Mouse (Mus musculus) limb, embryonic 14.5 days (tissue): ENCODE measurements around the gene Eomes. TPM values are rescaled to one million over a fixed set of nuclear protein-coding genes. Genes with fewer than 3 reads are reported as not detected.

Experiments used
- ATAC-seq: fragments of 200-750 bp; cut with Nextera tagmentation; 2 replicates; pipeline ENCODE4 v1.8.0; 2017; ENCODE audit warnings: low read depth, moderate number of reproducible peaks, moderate TSS enrichment; ENCODE audit not compliant: low FRiP score
- DNase-seq: peaks from one replicate; pipeline ENCODE4 v3.0.0-alpha.2; 2015; ENCODE audit warnings: low spot score
- H3K27ac ChIP-seq: fragments of 300-500 bp; sonication (generic); replicated peaks from 2 replicates; pipeline ENCODE4 v1.5.1; 2014; ENCODE audit warnings: low read depth, mild to moderate bottlenecking, low read length, moderate library complexity, mixed read lengths
- H3K27me3 ChIP-seq: fragments of 300-500 bp; sonication (generic); 2 replicates; pipeline ENCODE4 v1.6.1; 2014; ENCODE audit warnings: low read length, mixed read lengths; ENCODE audit not compliant: control insufficient read depth, insufficient read depth
- H3K36me3 ChIP-seq: fragments of 300-500 bp; sonication (generic); 2 replicates; pipeline ENCODE4 v1.6.1; 2014; ENCODE audit warnings: mild to moderate bottlenecking, low read length, moderate library complexity, mixed read lengths; ENCODE audit not compliant: control insufficient read depth, insufficient read depth
- H3K4me1 ChIP-seq: fragments of 300-500 bp; sonication (generic); 2 replicates; pipeline ENCODE4 v1.6.1; 2014; ENCODE audit warnings: antibody characterized with exemption, low read length, mixed read lengths; ENCODE audit not compliant: control insufficient read depth, insufficient read depth
- H3K4me2 ChIP-seq: fragments of 300-500 bp; sonication (generic); replicated peaks from 2 replicates; pipeline ENCODE4 v1.6.1; 2014; ENCODE audit warnings: low read depth, mild to moderate bottlenecking, low read length, moderate library complexity; ENCODE audit not compliant: severe bottlenecking
- H3K4me3 ChIP-seq: fragments of 300-500 bp; sonication (generic); replicated peaks from 2 replicates; pipeline ENCODE4 v1.5.1; 2014; ENCODE audit warnings: low read length
- H3K9ac ChIP-seq: fragments of 300-500 bp; sonication (generic); 2 replicates; pipeline ENCODE4 v1.6.1; 2014; ENCODE audit warnings: mild to moderate bottlenecking, low read depth, low read length, moderate library complexity; ENCODE audit not compliant: severe bottlenecking
- H3K9me3 ChIP-seq: fragments of 300-500 bp; sonication (generic); 2 replicates; pipeline ENCODE4 v1.6.1; 2016; ENCODE audit warnings: low read length; ENCODE audit not compliant: control insufficient read depth
- POLR2A ChIP-seq: fragments of 200-500 bp; IDR thresholded peaks from 2 replicates; pipeline ENCODE4 v1.8.0; 2012; ENCODE audit warnings: inconsistent platforms, mild to moderate bottlenecking, moderate library complexity, borderline replicate concordance; ENCODE audit not compliant: insufficient read depth, insufficient read length; ENCODE audit errors: extremely low read depth
- WGBS: fragments of 180-500 bp; shearing (Covaris S2); extraction: QIAGEN DNeasy Blood & Tissue Kit; methylation state at CpG from one replicate; pipeline ENCODE4 v1.1.7; 2014; 5-methylcytosine and 5-hydroxymethylcytosine counted together
- polyA plus RNA-seq, 2 experiments: library from polyadenylated mRNA; depleted of rRNA in 1 of 2; stranded (reverse) in 1 of 2; unstranded in 1 of 2; fragments of >200 nt; fragmentation: Nextera tagmentation in 1 of 2; extraction: Ambion mirVana in 1 of 2; gene quantifications; 2 replicates each; pipeline versions ENCODE4 v1.2.1 to v1.2.3; 2012 to 2014

The Eomes gene
- polyA plus RNA-seq, 2 experiments, result 0.18 to 1.0 TPM

DNA sequence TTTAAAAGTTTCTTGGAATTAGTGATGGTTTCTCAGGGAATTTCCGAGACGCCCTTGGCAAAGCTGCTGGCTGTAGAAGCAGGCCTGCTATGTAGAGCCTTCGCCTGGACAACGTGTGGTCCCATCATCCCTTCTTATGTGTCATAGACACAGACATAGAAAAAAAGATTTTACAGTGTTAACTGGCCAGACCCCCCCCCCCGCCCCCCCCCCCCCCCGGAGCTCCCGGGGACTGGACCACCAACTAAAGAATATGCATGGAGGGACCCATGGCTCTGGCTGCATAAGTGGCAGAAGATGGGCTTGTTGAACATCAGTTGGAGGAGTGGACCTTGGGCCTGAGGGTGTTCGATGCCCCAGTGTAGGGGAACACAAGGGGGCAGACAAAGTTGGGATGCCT is 39.6 kb downstream of the Eomes start:
- Histone ChIP-seq H3K9me3 (no peaks in the 10 kb centered on the region), H3K4me2 (no peak overlapping the region), H3K4me3 (no peak overlapping the region), H3K9ac (no peak overlapping the region), H3K27me3 (no peaks in the 10 kb centered on the region), H3K4me1 (no peaks in the 10 kb centered on the region; the same call in 1 of the 2 replicates), H3K36me3 (peaks cover 21% of the 10 kb centered on the region), H3K27ac (no peak overlapping the region)
- 84% methylated on average over 6 of the region's 8 CpGs for WGBS
- ATAC-seq (no peak), DNase-seq (no peak)
- TF ChIP-seq POLR2A, result no peak

DNA sequence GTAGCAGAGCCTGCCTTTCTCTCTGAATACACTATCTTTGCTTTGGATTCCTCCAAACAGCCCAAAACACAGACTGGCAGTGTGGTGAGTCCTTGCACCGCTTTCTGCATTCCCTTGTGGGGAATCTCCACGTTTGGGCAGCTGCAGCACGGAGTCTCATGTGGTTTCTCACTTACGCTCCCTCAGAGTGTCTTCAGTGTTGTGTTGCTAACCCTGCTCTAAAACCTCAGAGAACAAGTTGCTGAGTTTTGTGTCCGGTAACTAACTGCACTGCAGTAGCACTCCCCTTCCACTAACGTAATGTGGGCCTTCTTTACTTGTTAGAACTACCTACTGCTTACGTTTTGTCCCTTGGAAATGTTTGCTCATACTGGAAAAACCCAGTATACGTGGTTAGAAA is 41.1 kb downstream of the Eomes start:
- Histone ChIP-seq H3K9ac (no peak overlapping the region), H3K4me3 (no peak overlapping the region), H3K27ac (no peak overlapping the region), H3K36me3 (peaks cover 29% of the 10 kb centered on the region), H3K4me2 (no peak overlapping the region), H3K9me3 (no peaks in the 10 kb centered on the region), H3K4me1 (no peaks in the 10 kb centered on the region; the same call in 1 of the 2 replicates), H3K27me3 (no peaks in the 10 kb centered on the region)
- no peak for TF ChIP-seq POLR2A
- ATAC-seq (no peak), DNase-seq (no peak)
- 74% methylated on average over 8 of the region's 8 CpGs for WGBS

DNA sequence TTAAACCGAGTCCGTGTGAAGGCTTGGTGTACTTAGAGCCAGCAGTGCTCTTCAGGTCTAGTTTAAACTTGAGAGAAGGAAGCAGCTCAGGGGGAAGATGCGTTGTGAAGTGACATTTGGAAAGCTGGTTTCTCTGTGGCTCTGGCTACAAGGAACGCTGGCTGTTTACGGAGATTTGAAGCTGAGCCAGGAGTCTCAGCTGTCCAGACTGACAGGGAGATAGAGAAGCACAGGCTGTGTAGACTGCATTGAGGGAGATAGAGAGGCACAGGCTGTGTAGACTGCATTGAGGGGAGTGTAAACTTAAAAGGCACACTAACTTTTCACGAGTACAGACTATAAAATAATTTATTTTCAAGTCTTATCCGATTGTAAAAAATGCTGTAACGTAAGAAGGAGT is 42.0 kb downstream of the Eomes start:
- no peak for TF ChIP-seq POLR2A
- Histone ChIP-seq H3K36me3 (peaks cover 31% of the 10 kb centered on the region), H3K9ac (no peak overlapping the region), H3K4me1 (no peaks in the 10 kb centered on the region; the same call in 1 of the 2 replicates), H3K27ac (no peak overlapping the region), H3K4me2 (no peak overlapping the region), H3K9me3 (no peaks in the 10 kb centered on the region), H3K27me3 (no peaks in the 10 kb centered on the region), H3K4me3 (no peak overlapping the region)
- WGBS, result 52% methylated on average over 8 of the region's 8 CpGs
- no peak for ATAC-seq
- peak; percentile 27 for DNase-seq

DNA sequence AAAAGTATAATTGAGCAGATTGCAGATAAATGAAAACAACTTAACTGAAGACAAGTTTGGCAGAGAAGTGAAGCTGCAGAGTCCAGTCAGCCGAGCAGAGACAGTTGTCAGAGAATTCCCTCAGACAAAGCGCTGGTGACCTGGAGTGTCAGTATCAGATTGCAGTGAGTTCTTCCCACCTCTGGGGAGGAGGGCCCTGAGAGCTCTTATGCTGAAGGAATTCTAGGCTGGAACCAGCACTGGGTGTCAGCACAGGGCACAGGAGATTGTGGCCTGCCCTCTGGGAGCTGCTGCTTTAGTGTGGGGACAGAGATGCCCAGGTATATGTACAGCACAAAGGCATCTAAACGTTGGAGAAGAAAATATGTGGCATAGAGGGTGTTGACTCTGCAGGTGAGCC is 42.8 kb downstream of the Eomes start:
- DNase-seq (no peak), ATAC-seq (no peak)
- Histone ChIP-seq H3K9me3 (no peaks in the 10 kb centered on the region), H3K9ac (no peak overlapping the region), H3K4me3 (no peak overlapping the region), H3K4me2 (no peak overlapping the region), H3K27me3 (no peaks in the 10 kb centered on the region), H3K36me3 (peaks cover 33% of the 10 kb centered on the region), H3K4me1 (no peaks in the 10 kb centered on the region; the same call in 1 of the 2 replicates), H3K27ac (no peak overlapping the region)
- TF ChIP-seq POLR2A, result no peak
- WGBS, result 11% methylated on average over 3 of the region's 3 CpGs

DNA sequence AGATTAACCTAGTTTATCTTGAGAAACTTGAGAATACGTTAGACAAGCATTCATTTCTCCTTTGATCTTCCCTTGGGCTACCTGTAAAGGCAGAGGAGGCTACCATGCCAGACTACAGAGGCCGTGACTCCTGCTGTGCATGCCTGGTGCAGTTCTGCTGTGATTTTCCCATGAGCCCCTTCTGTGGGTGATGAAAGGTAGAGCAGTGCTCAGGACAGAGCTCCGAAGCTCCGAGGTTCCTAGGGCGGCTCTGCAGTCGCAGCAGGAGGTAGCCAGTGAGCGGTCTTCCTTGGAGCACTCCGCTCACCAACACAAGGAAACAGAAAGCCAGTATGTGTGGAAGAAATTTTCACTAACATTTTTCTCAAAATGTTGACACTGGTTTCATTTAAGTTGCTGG is 43.6 kb downstream of the Eomes start:
- Histone ChIP-seq H3K36me3 (peaks cover 40% of the 10 kb centered on the region), H3K9ac (no peak overlapping the region), H3K27me3 (no peaks in the 10 kb centered on the region), H3K4me1 (no peaks in the 10 kb centered on the region; the same call in 1 of the 2 replicates), H3K4me2 (no peak overlapping the region), H3K4me3 (no peak overlapping the region), H3K27ac (no peak overlapping the region), H3K9me3 (no peaks in the 10 kb centered on the region)
- TF ChIP-seq POLR2A, result no peak
- 76% methylated on average over 8 of the region's 8 CpGs for WGBS
- ATAC-seq (no peak), DNase-seq (no peak)

DNA sequence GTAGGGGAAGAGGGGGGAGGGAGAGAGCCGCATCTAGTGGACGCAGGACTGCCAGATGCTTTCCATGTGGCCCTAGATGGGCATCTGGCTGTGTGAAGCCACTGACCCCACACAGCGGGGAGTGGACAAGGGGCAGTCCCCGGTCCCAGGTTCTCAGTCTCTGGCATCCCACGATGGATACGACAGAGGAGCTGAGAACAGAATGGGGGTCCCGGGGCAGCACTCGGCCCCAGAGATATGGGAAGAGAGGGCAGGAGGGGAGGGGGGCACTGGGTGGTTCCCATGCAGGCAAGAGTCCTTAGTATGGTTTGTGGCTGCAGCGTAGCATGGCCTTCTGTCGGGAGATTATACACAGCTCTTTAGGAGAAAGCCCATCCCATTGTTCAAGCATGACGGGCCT is 45.7 kb downstream of the Eomes start:
- Histone ChIP-seq H3K4me1 (no peaks in the 10 kb centered on the region; the same call in 1 of the 2 replicates), H3K9me3 (no peaks in the 10 kb centered on the region), H3K4me2 (no peak overlapping the region), H3K36me3 (peaks cover 60% of the 10 kb centered on the region), H3K27ac (no peak overlapping the region), H3K9ac (no peak overlapping the region), H3K27me3 (no peaks in the 10 kb centered on the region), H3K4me3 (no peak overlapping the region)
- WGBS, result 90% methylated on average over 11 of the region's 11 CpGs
- ATAC-seq (no peak), DNase-seq (no peak)
- TF ChIP-seq POLR2A, result no peak
